Mouse (Mus musculus) MEL (cell line): ENCODE results near the gene Srebf2. TPM values are rescaled to one million over a fixed set of nuclear protein-coding genes. Genes with fewer than 3 reads are reported as not detected.
A peak's percentile ranks its signal among the peaks of the same experiment; 100 is the strongest.

Experiments used
- DNase-seq: peaks from one replicate; pipeline ENCODE4 v3.0.0; 2011; ENCODE audit warnings: low read depth, low spot score
- H3K27ac ChIP-seq: 2 replicates; pipeline ENCODE4 v1.5.1; 2012; ENCODE audit warnings: low read depth, mild to moderate bottlenecking, control low read depth, low read length, moderate library complexity; ENCODE audit not compliant: control insufficient read depth
- H3K27me3 ChIP-seq, 2 experiments: fragments of 150-350 bp in 1 of 2; sonication (generic) in 1 of 2; 2 replicates each; pipeline ENCODE4 v1.6.1; 2012; ENCODE audit warnings: low read length in 2 of 2, mild to moderate bottlenecking in 2 of 2, improper control_type of control experiment in 1 of 2, moderate library complexity in 1 of 2; ENCODE audit not compliant: insufficient read depth in 2 of 2, control insufficient read depth in 1 of 2
- H3K36me3 ChIP-seq, 2 experiments: 2 replicates each; pipeline ENCODE4 v1.6.1; 2012 to 2014; ENCODE audit warnings: low read length in 2 of 2, improper control_type of control experiment in 1 of 2, inconsistent platforms in 1 of 2, mild to moderate bottlenecking in 1 of 2; ENCODE audit not compliant: insufficient read depth in 2 of 2, control insufficient read depth in 1 of 2
- H3K4me1 ChIP-seq, 2 experiments: fragments of 150-350 bp in 1 of 2; sonication (generic) in 1 of 2; 2 replicates each; pipeline ENCODE4 v1.6.1; 2012; ENCODE audit warnings: low read length in 2 of 2, improper control_type of control experiment in 1 of 2, mild to moderate bottlenecking in 1 of 2; ENCODE audit not compliant: insufficient read depth in 2 of 2, control insufficient read depth in 1 of 2
- H3K4me3 ChIP-seq, 2 experiments: fragments of 150-350 bp in 1 of 2; sonication (generic) in 1 of 2; 2 replicates each; pipeline ENCODE4 v1.5.1; 2012; ENCODE audit warnings: low read depth in 2 of 2, low read length in 2 of 2, mild to moderate bottlenecking in 2 of 2, moderate library complexity in 2 of 2, control low read depth in 1 of 2, improper control_type of control experiment in 1 of 2; ENCODE audit not compliant: control insufficient read depth in 1 of 2, insufficient read depth in 1 of 2
- H3K79me2 ChIP-seq: 2 replicates; pipeline ENCODE4 v1.6.1; 2012; ENCODE audit warnings: mild to moderate bottlenecking, low read length, moderate library complexity; ENCODE audit not compliant: control insufficient read depth, poor library complexity, insufficient read depth
- H3K9ac ChIP-seq: 2 replicates; pipeline ENCODE4 v1.6.1; 2012; ENCODE audit warnings: low read depth, mild to moderate bottlenecking, control low read depth, low read length, moderate library complexity; ENCODE audit not compliant: control insufficient read depth, poor library complexity, severe bottlenecking
- H3K9me3 ChIP-seq: fragments of 150-350 bp; sonication (generic); replicated peaks from 2 replicates; pipeline ENCODE4 v1.6.1; 2012; ENCODE audit warnings: mild to moderate bottlenecking, low read length, improper control_type of control experiment, moderate library complexity; ENCODE audit not compliant: insufficient read depth
- BHLHE40 ChIP-seq: IDR thresholded peaks from 2 replicates; pipeline ENCODE4 v1.6.1; 2012; ENCODE audit warnings: low read depth, mild to moderate bottlenecking, inconsistent platforms, low read length, improper control_type of control experiment, borderline replicate concordance
- CHD1 ChIP-seq: IDR thresholded peaks from 2 replicates; pipeline ENCODE4 v1.6.1; 2012; ENCODE audit warnings: low read depth, mild to moderate bottlenecking, inconsistent platforms, low read length, improper control_type of control experiment
- CTCF ChIP-seq, 3 experiments: IDR thresholded peaks in 2 of 3; conservative IDR thresholded peaks in 1 of 3; 2 replicates each; pipeline ENCODE4 v1.5.1; 2011 to 2012; ENCODE audit warnings: low read length in 3 of 3, low read depth in 2 of 3, mild to moderate bottlenecking in 2 of 3, improper control_type of control experiment in 1 of 3, inconsistent platforms in 1 of 3, mixed read lengths in 1 of 3, moderate library complexity in 1 of 3; ENCODE audit not compliant: control insufficient read depth in 1 of 3, insufficient read depth in 1 of 3, poor library complexity in 1 of 3, severe bottlenecking in 1 of 3
- ELF1 ChIP-seq: IDR thresholded peaks from 2 replicates; pipeline ENCODE4 v1.6.1; 2014; ENCODE audit warnings: low read depth, mild to moderate bottlenecking, inconsistent platforms, low read length, improper control_type of control experiment, moderate library complexity
- MAFK ChIP-seq: IDR thresholded peaks from 2 replicates; pipeline ENCODE4 v1.6.1; 2011; ENCODE audit warnings: low read depth, mild to moderate bottlenecking, low read length, improper control_type of control experiment, borderline replicate concordance
- MAZ ChIP-seq: IDR thresholded peaks from 2 replicates; pipeline ENCODE4 v1.6.1; 2012; ENCODE audit warnings: low read depth, mild to moderate bottlenecking, inconsistent platforms, low read length, improper control_type of control experiment
- MEF2A ChIP-seq: IDR thresholded peaks from 2 replicates; pipeline ENCODE4 v1.6.1; 2014; ENCODE audit warnings: low read depth, mild to moderate bottlenecking, inconsistent platforms, low read length, improper control_type of control experiment; ENCODE audit not compliant: poor library complexity, insufficient replicate concordance, severe bottlenecking; ENCODE audit errors: extremely low read depth
- NELFE ChIP-seq: IDR thresholded peaks from 2 replicates; pipeline ENCODE4 v1.6.1; 2011; ENCODE audit warnings: low read depth, low read length, improper control_type of control experiment
- NRF1 ChIP-seq: IDR thresholded peaks from 2 replicates; pipeline ENCODE4 v1.6.1; 2014; ENCODE audit warnings: low read depth, mild to moderate bottlenecking, inconsistent platforms, low read length, improper control_type of control experiment, moderate library complexity; ENCODE audit not compliant: poor library complexity, insufficient read depth, severe bottlenecking
- RAD21 ChIP-seq: IDR thresholded peaks from 2 replicates; pipeline ENCODE4 v1.6.1; 2011; ENCODE audit warnings: mild to moderate bottlenecking, low read depth, low read length, improper control_type of control experiment
- RCOR1 ChIP-seq: IDR thresholded peaks from 2 replicates; pipeline ENCODE4 v1.6.1; 2012; ENCODE audit warnings: low read depth, mild to moderate bottlenecking, inconsistent platforms, low read length, improper control_type of control experiment
- SMC3 ChIP-seq: IDR thresholded peaks from 2 replicates; pipeline ENCODE4 v1.6.1; 2011; ENCODE audit warnings: low read depth, low read length, improper control_type of control experiment
- UBTF ChIP-seq: IDR thresholded peaks from 2 replicates; pipeline ENCODE4 v1.6.1; 2012; ENCODE audit warnings: low read depth, mild to moderate bottlenecking, inconsistent platforms, low read length, improper control_type of control experiment, moderate library complexity, borderline replicate concordance; ENCODE audit not compliant: insufficient read depth
- USF1 ChIP-seq: IDR thresholded peaks from 2 replicates; pipeline ENCODE4 v1.6.1; 2014; ENCODE audit warnings: low read depth, mild to moderate bottlenecking, inconsistent platforms, low read length, improper control_type of control experiment, moderate library complexity
- ZC3H11A ChIP-seq: IDR thresholded peaks from 2 replicates; pipeline ENCODE4 v1.6.1; 2012; ENCODE audit warnings: low read depth, mild to moderate bottlenecking, inconsistent platforms, low read length, improper control_type of control experiment
- polyA plus RNA-seq, 2 experiments: library from polyadenylated mRNA; stranded (reverse) in 1 of 2; unstranded in 1 of 2; fragments of >175 nt in 1 of 2; fragments of >200 nt in 1 of 2; gene quantifications; 2 replicates each; pipeline versions ENCODE4 v1.2.1 to v1.2.4; 2012; ENCODE audit warnings: low replicate concordance in 2 of 2, low read depth in 1 of 2; ENCODE audit not compliant: insufficient read length in 2 of 2, insufficient read depth in 1 of 2, missing spikeins in 1 of 2
- total RNA-seq: library from RNA; depleted of rRNA; stranded (reverse); fragments of 300-350 nt; gene quantifications from 2 replicates; pipeline ENCODE4 v1.2.3, GENCODE M21; 2012; rRNA removed

Srebf2 gene
- total and polyA plus RNA-seq, 3 experiments = 40.5 to 161 TPM; not detected in 1

- no peaks in the 10 kb centered on the region for H3K36me3 ChIP-seq
- no peak overlapping the region for H3K4me3 ChIP-seq
- H3K9ac ChIP-seq = no peak overlapping the region
- H3K79me2 ChIP-seq = no peaks in the 10 kb centered on the region
- TF ChIP-seq USF1 (no peak), CTCF (IDR thresholded peaks at IDR 0.05 in 2 of 3, conservative IDR thresholded peaks at IDR 0.05 in 1 of 3; ENCODE audit: control insufficient read depth in 1 of 3, insufficient read depth in 1 of 3, low read depth in 2 of 3, low read length in 3 of 3, poor library complexity in 1 of 3, severe bottlenecking in 1 of 3) (peak; percentile 34 to 66 (median 64)), CHD1 (no peak), NRF1 (no peak), SMC3 (peak; percentile 24; the same call in 1 of the 2 replicates), BHLHE40 (no peak), ZC3H11A (0 out of 2 replicates have a peak, but pooled peaks have one; percentile 24), MAFK (no peak), RCOR1 (no peak), RAD21 (peak; percentile 62)
- TF ChIP-seq, all 39 proteins: peak for 4
- no peak overlapping the region for H3K27ac ChIP-seq
- peak; percentile 52 for DNase-seq
- no peaks in the 10 kb centered on the region for H3K4me1 ChIP-seq
- H3K27me3 ChIP-seq = peaks cover 3% of the 10 kb centered on the region in 2 experiments; a peak in 3 of 4 replicates
- no peaks in the 10 kb centered on the region for H3K9me3 ChIP-seq
These were observed 104.6 kb downstream of the Srebf2 start for GRCm38 (mm10) chr15:82251579-82251978.

- TF ChIP-seq UBTF (no peak), MAFK (no peak), MEF2A (no peak), MAZ (no peak), NELFE (no peak), RAD21 (no peak), ELF1 (no peak)
- no peaks in the 10 kb centered on the region for H3K9me3 ChIP-seq
- H3K27me3 ChIP-seq = peaks cover 3% of the 10 kb centered on the region in 2 experiments; a peak in 3 of 4 replicates
- H3K9ac ChIP-seq = no peak within 1 kb of the TSS
- no peaks in the 10 kb centered on the region for H3K4me1 ChIP-seq
- H3K4me3 ChIP-seq = no peak within 1 kb of the TSS
- H3K79me2 ChIP-seq = no peaks in the 10 kb centered on the region
- H3K36me3 ChIP-seq = no peaks in the 10 kb centered on the region
- DNase-seq = no peak
- no peak within 1 kb of the TSS for H3K27ac ChIP-seq
These were observed 105.1 kb downstream of the Srebf2 start, which contains the start of gene 1500009C09Rik for GRCm38 (mm10) chr15:82252097-82252496. 1500009C09Rik (plus strand) TSS chr15:82252397.

Other genes starting within 250 kb of the Srebf2 start
- 87.9 and 109 TPM in 2 replicates for gene Polr3h, start 220.9 kb upstream of the Srebf2 start, total RNA-seq
- gene Polr3h, start 220.9 kb upstream of the Srebf2 start, polyA plus RNA-seq = 100 to 1,000 TPM in 1 of 2 experiments, not detected in 1; 304 TPM
- gene Csdc2, start 210.4 kb upstream of the Srebf2 start, total RNA-seq = not detected in 2 replicates
- gene Csdc2, start 210.4 kb upstream of the Srebf2 start, polyA plus RNA-seq = not detected
- gene Pmm1, start 186.3 kb upstream of the Srebf2 start, total RNA-seq = 72.7 and 77.5 TPM in 2 replicates
- gene Pmm1, start 186.3 kb upstream of the Srebf2 start, polyA plus RNA-seq = 100 to 1,000 TPM in 1 of 2 experiments, not detected in 1; 111 TPM
- not detected in 2 replicates for gene 1700029P11Rik, start 166.6 kb upstream of the Srebf2 start, total RNA-seq
- gene 1700029P11Rik, start 166.6 kb upstream of the Srebf2 start, polyA plus RNA-seq = under 1 TPM in 1 of 2 experiments, not detected in 1; 0.07 TPM
- gene Xrcc6, start 159.3 kb upstream of the Srebf2 start, total RNA-seq = 90.3 and 108 TPM in 2 replicates
- gene Xrcc6, start 159.3 kb upstream of the Srebf2 start, polyA plus RNA-seq = 100 to 1,000 TPM in 1 of 2 experiments, not detected in 1; 108 TPM
- 22.6 and 26.3 TPM in 2 replicates for gene Desi1, start 113.3 kb upstream of the Srebf2 start, total RNA-seq
- gene Desi1, start 113.3 kb upstream of the Srebf2 start, polyA plus RNA-seq = 100 to 1,000 TPM in 1 of 2 experiments, not detected in 1; 116 TPM
- 262 and 297 TPM in 2 replicates for gene Snu13, start 99.6 kb upstream of the Srebf2 start, total RNA-seq
- gene Snu13, start 99.6 kb upstream of the Srebf2 start, polyA plus RNA-seq = 100 to 1,000 TPM; 196 to 375 TPM
- not detected in 2 replicates for gene 4930407I10Rik, start 88.0 kb upstream of the Srebf2 start, total RNA-seq
- not detected for gene 4930407I10Rik, start 88.0 kb upstream of the Srebf2 start, polyA plus RNA-seq
- not detected in 2 replicates for gene Mei1, start 77.2 kb upstream of the Srebf2 start, total RNA-seq
- not detected for gene Mei1, start 77.2 kb upstream of the Srebf2 start, polyA plus RNA-seq
- 11.8 and 19.7 TPM in 2 replicates for gene Ccdc134, start 19.3 kb upstream of the Srebf2 start, total RNA-seq
- gene Ccdc134, start 19.3 kb upstream of the Srebf2 start, polyA plus RNA-seq = 10 to 100 TPM in 1 of 2 experiments, not detected in 1; 17.5 TPM
- not detected in 2 replicates for gene Shisa8, start 65.6 kb downstream of the Srebf2 start, total RNA-seq
- under 1 TPM in 1 of 2 experiments, not detected in 1; 0.10 TPM for gene Shisa8, start 65.6 kb downstream of the Srebf2 start, polyA plus RNA-seq
- 1.5 TPM in 2 replicates for gene Tnfrsf13c, start 77.2 kb downstream of the Srebf2 start, total RNA-seq
- gene Tnfrsf13c, start 77.2 kb downstream of the Srebf2 start, polyA plus RNA-seq = under 1 TPM in 1 of 2 experiments, not detected in 1; 0.63 TPM
- gene Cenpm, start 97.6 kb downstream of the Srebf2 start, total RNA-seq = 23.5 and 23.7 TPM in 2 replicates
- 10 to 100 TPM in 1 of 2 experiments, not detected in 1; 56.3 TPM for gene Cenpm, start 97.6 kb downstream of the Srebf2 start, polyA plus RNA-seq
- not detected in 2 replicates for gene 1500009C09Rik, start 105.2 kb downstream of the Srebf2 start, total RNA-seq
- not detected for gene 1500009C09Rik, start 105.2 kb downstream of the Srebf2 start, polyA plus RNA-seq
- gene Sept3, start 127.7 kb downstream of the Srebf2 start, total RNA-seq = not detected in 2 replicates
- not detected for gene Sept3, start 127.7 kb downstream of the Srebf2 start, polyA plus RNA-seq
- not detected in 2 replicates for gene Wbp2nl, start 151.8 kb downstream of the Srebf2 start, total RNA-seq
- gene Wbp2nl, start 151.8 kb downstream of the Srebf2 start, polyA plus RNA-seq = not detected
- gene Naga, start 191.7 kb downstream of the Srebf2 start, total RNA-seq = 23.9 and 26.4 TPM in 2 replicates
- 10 to 100 TPM in 1 of 2 experiments, not detected in 1; 59.5 TPM for gene Naga, start 191.7 kb downstream of the Srebf2 start, polyA plus RNA-seq
- 25.1 and 34.9 TPM in 2 replicates for gene Pheta2, start 191.8 kb downstream of the Srebf2 start, total RNA-seq
- gene Pheta2, start 191.8 kb downstream of the Srebf2 start, polyA plus RNA-seq = 10 to 100 TPM in 1 of 2 experiments, not detected in 1; 39.3 TPM
- gene Smdt1, start 191.8 kb downstream of the Srebf2 start, total RNA-seq = 111 and 132 TPM in 2 replicates
- gene Smdt1, start 191.8 kb downstream of the Srebf2 start, polyA plus RNA-seq = 100 to 1,000 TPM in 1 of 2 experiments, not detected in 1; 159 TPM
- gene Ndufa6, start 207.1 kb downstream of the Srebf2 start, total RNA-seq = 377 and 417 TPM in 2 replicates
- 100 to 1,000 TPM in 1 of 2 experiments, not detected in 1; 235 TPM for gene Ndufa6, start 207.1 kb downstream of the Srebf2 start, polyA plus RNA-seq
- gene Cyp2d22, start 233.1 kb downstream of the Srebf2 start, total RNA-seq = not detected in 2 replicates
- under 1 TPM in 1 of 2 experiments, not detected in 1; 0.10 TPM for gene Cyp2d22, start 233.1 kb downstream of the Srebf2 start, polyA plus RNA-seq
- not detected in 2 replicates for gene Cyp2d11, start 246.8 kb downstream of the Srebf2 start, total RNA-seq
- gene Cyp2d11, start 246.8 kb downstream of the Srebf2 start, polyA plus RNA-seq = not detected